Mouse (Mus musculus): ENCODE data around the gene Prl2c2. TPM values are rescaled to one million over a fixed set of nuclear protein-coding genes. Genes with fewer than 3 reads are reported as not detected.
"Not testable (repeated sequence)": the region's sequence is repeated elsewhere in the genome, so short reads cannot be mapped to it uniquely, and the experiment has no call there.

Gene Prl2c2
- polyA plus RNA-seq (2012; ENCODE audit: insufficient read depth, insufficient read length, missing spikeins), result not detected in 2 replicates

GRCm38 (mm10) chr13:13005283-13005682, at the start of gene Prl2c2:
Gene Prl2c2 (minus strand): TSS chr13:13005383.
- H3K4me3 ChIP-seq (ENCODE audit: insufficient read depth, low read length); H3K27ac ChIP-seq (ENCODE audit: insufficient read depth, low read depth, low read length); H3K4me1 ChIP-seq (ENCODE audit: control insufficient read depth, insufficient read depth, low read length): not testable (repeated sequence)

GRCm38 (mm10) chr13:13025872-13026271, 20.7 kb upstream of the Prl2c2 start:
- H3K27ac ChIP-seq (ENCODE audit: insufficient read depth, low read depth, low read length), result peak overlapping the region; percentile 86
- H3K4me1 ChIP-seq (ENCODE audit: control insufficient read depth, insufficient read depth, low read length); H3K4me3 ChIP-seq (ENCODE audit: insufficient read depth, low read length): not testable (repeated sequence)

DNA sequence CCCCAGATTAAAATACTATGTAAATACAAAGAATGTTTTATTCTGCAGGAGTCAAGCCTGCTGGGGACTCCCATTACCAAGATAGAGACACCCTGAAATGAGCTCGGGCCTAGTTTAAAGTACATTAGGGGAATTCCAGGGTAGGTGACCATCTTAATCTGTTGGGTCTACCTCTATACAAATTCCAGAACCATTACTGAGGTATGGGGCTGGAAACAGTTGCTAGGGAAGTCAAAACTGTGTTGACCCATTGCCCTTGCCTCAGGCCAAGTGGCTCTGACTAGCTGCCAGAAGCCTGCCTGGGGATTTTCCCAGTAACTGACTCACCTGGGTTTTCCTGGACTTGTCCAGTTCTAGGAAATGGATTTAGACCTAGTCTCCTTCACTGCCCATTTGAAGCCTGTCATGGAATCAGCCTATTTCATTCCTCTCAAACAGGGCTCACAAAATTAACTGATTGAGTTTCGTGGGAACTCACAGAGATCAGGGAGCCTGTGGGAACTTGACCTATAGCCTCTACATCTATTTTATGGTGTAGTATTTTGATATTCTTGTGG, 8.9 kb upstream of the Prl2c2 start:
- H3K4me3 ChIP-seq (ENCODE audit: insufficient read depth, low read length); H3K4me1 ChIP-seq (ENCODE audit: control insufficient read depth, insufficient read depth, low read length); H3K27ac ChIP-seq (ENCODE audit: insufficient read depth, low read depth, low read length): not testable (repeated sequence)

Other genes with a start within 250 kb of the Prl2c2 start
- gene Prl2c3, start 205.3 kb downstream of the Prl2c2 start, polyA plus RNA-seq (2012; ENCODE audit: insufficient read depth, insufficient read length, missing spikeins), result not detected in 2 replicates
- gene Prl2c5, start 177.3 kb upstream of the Prl2c2 start, polyA plus RNA-seq (2012; ENCODE audit: insufficient read depth, insufficient read length, missing spikeins), result not detected in 2 replicates

Data from bone marrow macrophage, adult 2 months (primary cell).